Mouse (Mus musculus) lung, adult 2 months (tissue): Measurements from ENCODE around the gene Adssl1.

Source experiments
- CTCF ChIP-seq: fragments of 200-500 bp; IDR thresholded peaks from 2 replicates; pipeline ENCODE4 v1.5.1; 2011; ENCODE audit warnings: mild to moderate bottlenecking, low read length, control low read depth; ENCODE audit not compliant: insufficient read depth
- POLR2A ChIP-seq: fragments of 200-500 bp; IDR thresholded peaks from 2 replicates; pipeline ENCODE4 v1.6.1; 2011; ENCODE audit warnings: low read depth, mild to moderate bottlenecking, control low read depth, low read length, borderline replicate concordance; ENCODE audit errors: extremely low read depth

- TF ChIP-seq POLR2A (no peak), CTCF (no peak)
Measured at GRCm38 (mm10) chr12:112590566-112591239, 29.1 kb upstream of the Adssl1 start.
